13 mouse cellular contexts compared by ENCODE assay signal in genomic region chr2:6459282-6460047, GRCm38 (mm10).
DNase-seq lines count a peak whose midpoint lies in the region; ATAC-seq lines count a peak whose summit lies in the region.
"Had no signal": no experiment of that assay in that cellular context is flagged by ENCODE, and none has a peak within 500 bp of the region (broad histone marks: within the 10 kb centered on the region; RNA-seq: fewer than 3 reads in every experiment).

No protein-coding gene starts in this region.

- H3K4me1 ChIP-seq in kidney, embryonic 15.5 days: peaks cover 11% of the 10 kb centered on the region
- H3K4me1 ChIP-seq in heart, embryonic 11.5 days (ENCODE audit: control insufficient read depth, insufficient read depth, low read length): peaks cover 7% of the 10 kb centered on the region

- H3K36me3 ChIP-seq in kidney, embryonic 15.5 days: no peaks in the 10 kb centered on the region
- no peaks in the 10 kb centered on the region for H3K36me3 ChIP-seq in heart, embryonic 11.5 days (ENCODE audit: control insufficient read depth, insufficient read depth, low read length)
- H3K36me3 ChIP-seq: G1E had no signal

- H3K27ac ChIP-seq in kidney, embryonic 15.5 days: no peak overlapping the region
- H3K27ac ChIP-seq in heart, embryonic 11.5 days (ENCODE audit: low read depth, low read length): no peak overlapping the region

- no peaks in the 10 kb centered on the region for H3K27me3 ChIP-seq in kidney, embryonic 15.5 days
- no peaks in the 10 kb centered on the region for H3K27me3 ChIP-seq in heart, embryonic 11.5 days (ENCODE audit: control insufficient read depth, insufficient read depth, low read length)

- no peak for ATAC-seq in kidney, embryonic 15.5 days (replicated peaks; ENCODE audit: low FRiP score)
- 0 out of 2 replicates have a peak, but pooled peaks have one; percentile 14 for ATAC-seq in megakaryocyte progenitor cell, adult 5-6 weeks (replicated peaks; ENCODE audit: poor library complexity)
- ATAC-seq in heart, embryonic 11.5 days (replicated peaks; ENCODE audit: insufficient number of reproducible peaks, low FRiP score, low TSS enrichment): no peak
- ATAC-seq: forebrain, embryonic 14.5 days; inflammation-experienced regulatory T-cells, adult 6 months had no signal

- H3K4me3 ChIP-seq in kidney, embryonic 15.5 days (replicated peaks): no peak overlapping the region
- no peak overlapping the region for H3K4me3 ChIP-seq in heart, embryonic 11.5 days (ENCODE audit: low read depth, low read length)

- H3K9me3 ChIP-seq in kidney, embryonic 15.5 days (replicated peaks): no peaks in the 10 kb centered on the region
- H3K9me3 ChIP-seq in heart, embryonic 11.5 days (replicated peaks; ENCODE audit: control insufficient read depth, low read length): peaks cover 7% of the 10 kb centered on the region; the same call in 1 of the 2 replicates
- H3K9me3 ChIP-seq: G1E had no signal

- 33% methylated on average over 13 of the region's 13 CpGs for WGBS in kidney, embryonic 15.5 days
- 65% methylated on average over 13 of the region's 13 CpGs for WGBS in heart, embryonic 11.5 days (ENCODE audit: insufficient replicate concordance)

- no peak overlapping the region for H3K9ac ChIP-seq in kidney, embryonic 15.5 days
- no peak overlapping the region for H3K9ac ChIP-seq in heart, embryonic 11.5 days (ENCODE audit: low read depth, low read length)

- DNase-seq in kidney, postnatal 14 days: peak; percentile 22
- peak; percentile 72 to 75 for DNase-seq in CD8-positive naive resting alpha-beta T cell, adult 2 months (ENCODE audit: low read depth in 2 of 2, low spot score in 2 of 2)
- DNase-seq in ZHBTc4 (ENCODE audit: low read depth, low spot score): peak; percentile 91
- no peak for DNase-seq in right cerebral cortex, adult 18-20 months
- DNase-seq in right cerebral cortex, adult 2 months (ENCODE audit: low spot score in 2 of 2): no peak
- DNase-seq: heart, adult 11 months had no signal

- no peak overlapping the region for H3K4me2 ChIP-seq in kidney, embryonic 15.5 days
- H3K4me2 ChIP-seq in heart, embryonic 11.5 days: no peak overlapping the region
- H3K4me2 ChIP-seq: midbrain, embryonic 11.5 days had no signal

Comparison
In these comparisons a context has a peak if more than half of its experiments do, and no peak if none do; other contexts are left out.
1. DNase-seq: peak in kidney, postnatal 14 days (single experiment), CD8-positive naive resting alpha-beta T cell, adult 2 months (2 of 2) and ZHBTc4 (single experiment); none in right cerebral cortex, adult 18-20 months (single experiment) and right cerebral cortex, adult 2 months (0 of 2).